Mouse (Mus musculus) E14TG2a.4 (cell line): ENCODE results near the gene Hint1.

Experiments used
- CTCF ChIP-seq: conservative IDR thresholded peaks from 2 replicates; pipeline ENCODE4 v1.5.1; 2014; ENCODE audit warnings: low read length
- NANOG ChIP-seq: IDR thresholded peaks from 2 replicates; pipeline ENCODE4 v1.6.1; 2014; ENCODE audit warnings: borderline replicate concordance, low read length, mixed read lengths

- no peak for TF ChIP-seq CTCF
- TF ChIP-seq NANOG, result no peak
These were observed 39.4 kb upstream of the Hint1 start for GRCm38 (mm10) chr11:54826819-54827218.
